19 mouse cellular contexts compared by ENCODE assay signal in genomic region chr9:21351702-21352377, GRCm38 (mm10). TPM values are rescaled to one million over a fixed set of nuclear protein-coding genes. Genes with fewer than 3 reads are reported as not detected.
DNase-seq lines count a peak whose midpoint lies in the region; ATAC-seq and TF ChIP-seq lines count a peak whose summit lies in the region.
"Had no signal": no experiment of that assay in that cellular context is flagged by ENCODE, and none has a peak within 500 bp of the region (broad histone marks: within the 10 kb centered on the region; RNA-seq: fewer than 3 reads in every experiment).

No protein-coding gene starts in this region.

- peaks cover 14% of the 10 kb centered on the region for H3K4me1 ChIP-seq in heart, embryonic 10.5 days
- peaks cover 18% of the 10 kb centered on the region for H3K4me1 ChIP-seq in kidney, embryonic 15.5 days
- peaks cover 49% of the 10 kb centered on the region for H3K4me1 ChIP-seq in G1E (ENCODE audit: insufficient read depth, low read depth, low read length)
- H3K4me1 ChIP-seq in stomach, postnatal 0 days (replicated peaks; ENCODE audit: control insufficient read depth, insufficient read depth), result no peaks in the 10 kb centered on the region
- H3K4me1 ChIP-seq: midbrain, embryonic 15.5 days had no signal

- H3K4me3 ChIP-seq in heart, embryonic 10.5 days, result no peak overlapping the region
- no peak overlapping the region for H3K4me3 ChIP-seq in kidney, embryonic 15.5 days (replicated peaks)
- H3K4me3 ChIP-seq in G1E (ENCODE audit: low read depth, low read length), result peak overlapping the region; percentile 63
- H3K4me3 ChIP-seq in stomach, postnatal 0 days (ENCODE audit: low read depth, low read length), result no peak overlapping the region
- H3K4me3 ChIP-seq: hindbrain, embryonic 10.5 days; left cerebral cortex, adult 2 months; limb, embryonic 12.5 days; midbrain, embryonic 15.5 days; myocyte had no signal

- H3K9me3 ChIP-seq in heart, embryonic 10.5 days, result no peaks in the 10 kb centered on the region
- H3K9me3 ChIP-seq in kidney, embryonic 15.5 days (replicated peaks), result no peaks in the 10 kb centered on the region
- no peaks in the 10 kb centered on the region for H3K9me3 ChIP-seq in G1E (replicated peaks)
- no peaks in the 10 kb centered on the region for H3K9me3 ChIP-seq in stomach, postnatal 0 days (ENCODE audit: control insufficient read depth, low read length)
- H3K9me3 ChIP-seq: limb, embryonic 12.5 days; midbrain, embryonic 15.5 days had no signal

- no peaks in the 10 kb centered on the region for H3K27me3 ChIP-seq in heart, embryonic 10.5 days (ENCODE audit: insufficient read depth, poor library complexity, severe bottlenecking)
- no peaks in the 10 kb centered on the region for H3K27me3 ChIP-seq in kidney, embryonic 15.5 days
- no peaks in the 10 kb centered on the region for H3K27me3 ChIP-seq in G1E (ENCODE audit: insufficient read depth, low read length)
- no peaks in the 10 kb centered on the region for H3K27me3 ChIP-seq in stomach, postnatal 0 days (ENCODE audit: control insufficient read depth, insufficient read depth, low read length)
- H3K27me3 ChIP-seq: limb, embryonic 12.5 days; midbrain, embryonic 15.5 days; Patski had no signal

- no peak overlapping the region for H3K9ac ChIP-seq in kidney, embryonic 15.5 days
- H3K9ac ChIP-seq in stomach, postnatal 0 days (ENCODE audit: low read length), result no peak overlapping the region
- H3K9ac ChIP-seq: limb, embryonic 12.5 days; midbrain, embryonic 15.5 days had no signal

- TF ChIP-seq CTCF in G1E (IDR thresholded peaks at IDR 0.05; ENCODE audit: low read depth, low read length), result no peak
- TF ChIP-seq CTCF in stomach, postnatal 0 days (IDR thresholded peaks at IDR 0.05; ENCODE audit: low read depth), result no peak

- WGBS in heart, embryonic 10.5 days, result 89% methylated on average over 4 of the region's 4 CpGs
- WGBS in kidney, embryonic 15.5 days, result 93% methylated on average over 4 of the region's 4 CpGs
- 86% methylated on average over 4 of the region's 4 CpGs for WGBS in stomach, postnatal 0 days

- TF ChIP-seq EP300 in stomach, postnatal 0 days (optimal IDR thresholded peaks at IDR 0.05), result no peak

- H3K36me3 ChIP-seq in heart, embryonic 10.5 days, result peaks cover 75% of the 10 kb centered on the region
- peaks cover 83% of the 10 kb centered on the region for H3K36me3 ChIP-seq in kidney, embryonic 15.5 days
- H3K36me3 ChIP-seq in G1E (replicated peaks), result peaks cover 67% of the 10 kb centered on the region
- H3K36me3 ChIP-seq in stomach, postnatal 0 days (ENCODE audit: control insufficient read depth, insufficient read depth, low read length), result peaks cover 28% of the 10 kb centered on the region

- 0 out of 2 replicates have a peak overlapping the region, but pooled peaks have one; percentile 78 for H3K27ac ChIP-seq in heart, embryonic 10.5 days
- 0 out of 2 replicates have a peak overlapping the region, but pooled peaks have one; percentile 18 for H3K27ac ChIP-seq in kidney, embryonic 15.5 days
- 0 out of 2 replicates have a peak overlapping the region, but pooled peaks have one; percentile 40 for H3K27ac ChIP-seq in stomach, postnatal 0 days (replicated peaks)
- H3K27ac ChIP-seq: hindbrain, postnatal 0 days; left cerebral cortex, adult 2 months; limb, embryonic 12.5 days; midbrain, embryonic 15.5 days had no signal

- H3K4me2 ChIP-seq in kidney, embryonic 15.5 days, result no peak overlapping the region
- H3K4me2 ChIP-seq in stomach, postnatal 0 days (replicated peaks; ENCODE audit: low read depth), result no peak overlapping the region
- H3K4me2 ChIP-seq: limb, embryonic 12.5 days; midbrain, embryonic 15.5 days had no signal

- no peak for DNase-seq in heart, embryonic 10.5 days (ENCODE audit: low spot score)
- no peak for DNase-seq in heart, postnatal 4 days
- DNase-seq in kidney, adult 9 months, result no peak
- no peak for DNase-seq in G1E (ENCODE audit: low spot score)
- DNase-seq in stomach, postnatal 0 days (ENCODE audit: low spot score), result no peak
- DNase-seq in cerebellum, postnatal 10 days, result no peak
- DNase-seq: cerebellum, adult 9-11 months had no signal

- ATAC-seq in kidney, embryonic 15.5 days (replicated peaks; ENCODE audit: low FRiP score), result no peak
- no peak for ATAC-seq in G1E (ENCODE audit: extremely low read depth, insufficient number of reproducible peaks, low FRiP score, poor library complexity, severe bottlenecking)
- ATAC-seq in stomach, postnatal 0 days (ENCODE audit: low FRiP score, low TSS enrichment), result no peak
- ATAC-seq: activated CD4-positive, CD25-positive, alpha-beta regulatory T cell, adult 4 months; hindbrain, postnatal 0 days; midbrain, embryonic 15.5 days; Patski had no signal

RNA-seq across cellular contexts. Expression of gene Ilf3, which starts 15.8 kb away (rescaled TPM):
- 166 and 197 TPM in 2 replicates for polyA plus RNA-seq in heart, embryonic 10.5 days (2016; fragmentation: Nextera tagmentation; extraction: Ambion mirVana)
- total RNA-seq in heart, postnatal 4 days (2021), result 10 to 100 TPM; 79.5 to 80.1 TPM
- polyA plus RNA-seq in kidney, embryonic 15.5 days (2015; fragmentation: Nextera tagmentation; extraction: Ambion mirVana), result 208 and 221 TPM in 2 replicates
- 87.9 and 94.1 TPM in 2 replicates for total RNA-seq in G1E (2014; fragmentation: Nextera tagmentation)
- 79.7 and 81.3 TPM in 2 replicates for total RNA-seq in G1E (2017)
- 123 and 138 TPM in 2 replicates for polyA plus RNA-seq in G1E (2012)
- polyA plus RNA-seq in stomach, postnatal 0 days (2015; fragmentation: Nextera tagmentation; extraction: Ambion mirVana), result 41.4 and 45.2 TPM in 2 replicates

RNA-seq across cellular contexts. Expression of gene Slc44a2, which starts 31.3 kb away (rescaled TPM):
- polyA plus RNA-seq in heart, embryonic 10.5 days (2016; fragmentation: Nextera tagmentation; extraction: Ambion mirVana), result 69.2 and 70.4 TPM in 2 replicates
- 10 to 100 TPM; 63.4 to 65.0 TPM for total RNA-seq in heart, postnatal 4 days (2021)
- 85.4 and 97.1 TPM in 2 replicates for polyA plus RNA-seq in kidney, embryonic 15.5 days (2015; fragmentation: Nextera tagmentation; extraction: Ambion mirVana)
- total RNA-seq in G1E (2014; fragmentation: Nextera tagmentation) (42.2 and 52.7 TPM in 2 replicates), G1E (2017) (35.5 and 35.7 TPM in 2 replicates)
- 45.4 and 56.8 TPM in 2 replicates for polyA plus RNA-seq in G1E (2012)
- polyA plus RNA-seq in stomach, postnatal 0 days (2015; fragmentation: Nextera tagmentation; extraction: Ambion mirVana), result 55.2 and 62.6 TPM in 2 replicates

RNA-seq across cellular contexts. Expression of gene Ap1m2, which starts 39.7 kb away (rescaled TPM):
- 2.0 and 6.1 TPM in 2 replicates for polyA plus RNA-seq in heart, embryonic 10.5 days (2016; fragmentation: Nextera tagmentation; extraction: Ambion mirVana)
- total RNA-seq in heart, postnatal 4 days (2021), result not detected
- polyA plus RNA-seq in kidney, embryonic 15.5 days (2015; fragmentation: Nextera tagmentation; extraction: Ambion mirVana), result 35.9 and 37.1 TPM in 2 replicates
- total RNA-seq in G1E (2014; fragmentation: Nextera tagmentation), result not detected in 2 replicates
- total RNA-seq in G1E (2017), result 0.16 TPM in 1 of 2 replicates, not detected in the other
- not detected in 2 replicates for polyA plus RNA-seq in G1E (2012)
- 84.9 and 90.6 TPM in 2 replicates for polyA plus RNA-seq in stomach, postnatal 0 days (2015; fragmentation: Nextera tagmentation; extraction: Ambion mirVana)
- total RNA-seq: adrenal gland, postnatal 14 days; gastrocnemius, adult 8-10 months; megakaryocyte-erythroid progenitor cell, adult 5-6 weeks had no signal
- polyA plus RNA-seq: myocyte, Patski had no signal

RNA-seq across cellular contexts. Expression of gene Qtrt1, which starts 59.8 kb away (rescaled TPM):
- polyA plus RNA-seq in heart, embryonic 10.5 days (2016; fragmentation: Nextera tagmentation; extraction: Ambion mirVana), result 38.9 and 51.3 TPM in 2 replicates
- total RNA-seq in heart, postnatal 4 days (2021), result 10 to 100 TPM; 11.3 to 13.3 TPM
- 56.5 and 63.3 TPM in 2 replicates for polyA plus RNA-seq in kidney, embryonic 15.5 days (2015; fragmentation: Nextera tagmentation; extraction: Ambion mirVana)
- total RNA-seq in G1E (2014; fragmentation: Nextera tagmentation) (20.7 and 26.4 TPM in 2 replicates), G1E (2017) (34.3 and 43.8 TPM in 2 replicates)
- polyA plus RNA-seq in G1E (2012), result 70.9 and 72.7 TPM in 2 replicates
- polyA plus RNA-seq in stomach, postnatal 0 days (2015; fragmentation: Nextera tagmentation; extraction: Ambion mirVana), result 27.9 and 30.8 TPM in 2 replicates

Comparison
In these comparisons a context has a peak if more than half of its experiments do, and no peak if none do; other contexts are left out.
1. H3K27ac ChIP-seq: peak in every context shown above with its lines; median percentile 78 in heart, embryonic 10.5 days; 40 in stomach, postnatal 0 days; 18 in kidney, embryonic 15.5 days.